Mouse (Mus musculus): ENCODE results near the gene Nme3. TPM values are rescaled to one million over a fixed set of nuclear protein-coding genes. Genes with fewer than 3 reads are reported as not detected.
"Not testable (repeated sequence)": the region's sequence is repeated elsewhere in the genome, so short reads cannot be mapped to it uniquely, and the experiment has no call there.

Gene Nme3
- polyA plus RNA-seq, 1 experiment from 2014 or later: 79.8 TPM

- H3K4me2 ChIP-seq: no peak overlapping the region
- peaks cover 66% of the 10 kb centered on the region for H3K36me3 ChIP-seq
- H3K9ac ChIP-seq: no peak overlapping the region
- H3K4me3 ChIP-seq (replicated peaks): no peak overlapping the region
- ATAC-seq (ENCODE audit: insufficient read depth, low FRiP score, low read depth): no peak
- H3K27ac ChIP-seq: no peak overlapping the region
- H3K4me1 ChIP-seq: no peaks in the 10 kb centered on the region
- no peaks in the 10 kb centered on the region for H3K9me3 ChIP-seq
- H3K27me3 ChIP-seq (replicated peaks): no peaks in the 10 kb centered on the region
Measured at GRCm38 (mm10) chr17:24913984-24914383, 17.7 kb downstream of the Nme3 start.

DNA sequence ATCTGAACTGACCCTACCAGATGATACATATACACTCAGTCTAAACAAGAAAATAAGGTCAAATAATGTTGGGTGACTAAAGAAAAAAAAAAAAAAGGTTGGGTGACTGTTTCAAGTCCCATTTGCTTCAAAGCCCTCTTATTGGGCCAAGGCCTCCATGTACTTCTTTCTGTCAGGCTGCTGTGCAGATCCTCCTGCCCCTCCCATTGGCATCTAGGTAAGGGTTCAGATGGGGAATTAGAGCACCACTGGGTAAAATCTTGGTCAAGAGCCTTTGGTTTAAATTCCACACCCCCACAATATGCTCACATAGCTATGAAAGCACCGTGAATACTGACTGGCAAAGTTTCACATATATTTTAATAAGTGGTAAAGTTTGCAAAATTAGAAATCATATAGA, 26.9 kb downstream of the Nme3 start:
- peaks cover 66% of the 10 kb centered on the region for H3K36me3 ChIP-seq
- 94% methylated on average over 1 of the region's 1 CpGs for WGBS
- no peaks in the 10 kb centered on the region for H3K27me3 ChIP-seq (replicated peaks)
- no peak for ATAC-seq (ENCODE audit: insufficient read depth, low FRiP score, low read depth)
- H3K4me2 ChIP-seq: no peak overlapping the region
- H3K27ac ChIP-seq: no peak overlapping the region
- no peaks in the 10 kb centered on the region for H3K9me3 ChIP-seq
- no peaks in the 10 kb centered on the region for H3K4me1 ChIP-seq
- H3K9ac ChIP-seq: no peak overlapping the region
- no peak overlapping the region for H3K4me3 ChIP-seq (replicated peaks)

DNA sequence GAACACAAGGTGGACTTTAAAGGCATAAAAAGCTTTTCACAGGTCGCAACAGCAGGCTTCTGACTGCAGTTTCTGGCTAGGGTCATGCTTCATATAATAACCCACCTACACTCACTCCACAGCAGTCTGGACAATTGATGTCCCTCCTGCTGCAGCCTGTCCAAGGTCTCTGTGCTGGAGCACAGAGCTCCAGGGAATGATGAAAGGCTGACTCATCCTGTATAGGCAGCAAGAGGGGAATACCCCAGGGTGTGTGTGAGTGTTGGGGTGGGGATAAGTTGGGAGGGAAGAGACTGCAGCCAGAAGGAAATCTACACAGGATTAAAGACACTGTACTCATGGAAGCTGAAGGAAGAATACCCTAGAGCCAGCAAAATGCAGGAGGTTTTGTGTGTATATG, 33.2 kb downstream of the Nme3 start:
- Histone ChIP-seq H3K27me3 (replicated peaks) (no peaks in the 10 kb centered on the region), H3K36me3 (peaks cover 22% of the 10 kb centered on the region), H3K27ac (no peak overlapping the region), H3K4me1 (0 out of 2 replicates have a peak, but pooled peaks cover under 1% of the 10 kb centered on the region), H3K4me3 (replicated peaks) (no peak overlapping the region), H3K4me2 (no peak overlapping the region), H3K9me3 (no peaks in the 10 kb centered on the region), H3K9ac (no peak overlapping the region)
- WGBS: 76% methylated on average over 1 of the region's 1 CpGs
- ATAC-seq (ENCODE audit: insufficient read depth, low FRiP score, low read depth): no peak

DNA sequence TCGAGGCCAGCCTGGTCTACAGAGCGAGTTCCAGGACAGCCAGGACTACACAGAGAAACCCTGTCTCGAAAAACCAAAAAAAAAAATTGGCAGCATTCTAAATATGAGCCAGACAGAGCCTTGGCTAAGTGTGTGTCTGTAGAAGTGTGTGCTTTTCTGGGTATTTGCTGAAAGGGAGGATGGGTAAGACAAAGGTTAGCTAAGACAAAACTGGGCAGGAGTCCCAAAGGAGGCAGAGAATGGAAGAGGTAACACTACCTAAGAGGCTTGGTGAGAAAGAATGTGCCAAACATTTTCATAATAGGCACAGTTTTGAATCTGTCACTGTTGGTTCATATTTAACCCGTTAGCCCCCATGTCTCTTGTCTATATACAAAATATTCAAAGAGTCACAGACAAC, 36.1 kb downstream of the Nme3 start:
- no peaks in the 10 kb centered on the region for H3K9me3 ChIP-seq
- peaks cover 15% of the 10 kb centered on the region for H3K4me1 ChIP-seq
- H3K36me3 ChIP-seq: 0 out of 2 replicates have a peak, but pooled peaks cover 2% of the 10 kb centered on the region
- H3K27me3 ChIP-seq (replicated peaks): no peaks in the 10 kb centered on the region
- H3K9ac ChIP-seq: no peak overlapping the region
- no peak overlapping the region for H3K4me3 ChIP-seq (replicated peaks)
- no peak for ATAC-seq (ENCODE audit: insufficient read depth, low FRiP score, low read depth)
- 91% methylated on average over 4 of the region's 4 CpGs for WGBS
- no peak overlapping the region for H3K4me2 ChIP-seq
- no peak overlapping the region for H3K27ac ChIP-seq

DNA sequence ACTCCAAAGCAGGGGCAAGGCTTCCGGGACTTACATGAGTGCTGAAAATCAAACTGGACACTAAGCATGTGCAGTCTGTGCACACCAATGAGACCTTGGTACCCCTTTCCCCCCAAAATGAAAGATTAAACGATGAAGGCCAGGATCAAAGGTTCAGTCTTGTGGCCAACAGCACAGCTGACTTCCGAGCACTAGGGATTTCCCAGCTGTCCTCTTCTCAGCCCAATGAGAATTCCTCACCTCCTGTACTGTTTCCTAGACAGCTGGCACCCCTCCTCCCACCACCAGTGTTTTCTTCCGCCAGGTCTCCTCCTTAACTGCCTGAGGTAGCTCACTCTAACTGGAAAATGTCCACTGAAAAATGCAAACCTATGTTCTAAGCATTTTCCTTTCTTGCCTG, 36.9 kb downstream of the Nme3 start:
- Histone ChIP-seq H3K4me2 (no peak overlapping the region), H3K4me3 (replicated peaks) (no peak overlapping the region), H3K27ac (no peak overlapping the region), H3K4me1 (peaks cover 15% of the 10 kb centered on the region), H3K9ac (no peak overlapping the region), H3K36me3 (no peaks in the 10 kb centered on the region), H3K27me3 (replicated peaks) (no peaks in the 10 kb centered on the region), H3K9me3 (no peaks in the 10 kb centered on the region)
- WGBS: 72% methylated on average over 4 of the region's 4 CpGs
- ATAC-seq (ENCODE audit: insufficient read depth, low FRiP score, low read depth): no peak

DNA sequence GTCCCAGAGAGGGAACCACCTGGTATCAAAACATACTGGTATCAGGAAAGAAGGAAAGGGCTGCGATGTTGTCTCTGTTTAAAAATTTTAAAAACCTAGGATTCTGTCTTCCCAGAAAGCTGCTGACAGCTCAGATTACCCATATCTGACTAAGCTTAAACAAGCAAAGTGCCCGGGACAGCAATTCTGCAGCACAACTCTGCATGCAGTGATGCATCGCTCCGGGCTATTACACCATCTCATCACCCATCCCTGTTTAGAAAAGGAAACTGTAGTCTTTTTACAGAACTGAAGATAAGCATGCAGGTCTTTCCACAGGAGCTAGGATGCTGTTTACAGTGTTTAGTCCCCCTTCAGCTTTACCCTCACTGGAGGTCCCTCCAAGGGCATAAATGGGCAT, 38.6 kb downstream of the Nme3 start:
- no peaks in the 10 kb centered on the region for H3K27me3 ChIP-seq (replicated peaks)
- no peaks in the 10 kb centered on the region for H3K9me3 ChIP-seq
- H3K9ac ChIP-seq: 0 out of 2 replicates have a peak overlapping the region, but pooled peaks have one; percentile 7
- H3K4me2 ChIP-seq: peak overlapping the region; percentile 83
- no peak for ATAC-seq (ENCODE audit: insufficient read depth, low FRiP score, low read depth)
- 64% methylated on average over 4 of the region's 4 CpGs for WGBS
- no peak overlapping the region for H3K27ac ChIP-seq
- H3K4me3 ChIP-seq (replicated peaks): peak overlapping the region; percentile 68
- no peaks in the 10 kb centered on the region for H3K36me3 ChIP-seq
- peaks cover 15% of the 10 kb centered on the region for H3K4me1 ChIP-seq

- no peak for ATAC-seq (ENCODE audit: insufficient read depth, low FRiP score, low read depth)
- peak overlapping the region; percentile 83 for H3K4me2 ChIP-seq
Measured at GRCm38 (mm10) chr17:24935666-24936065, 39.4 kb downstream of the Nme3 start.

DNA sequence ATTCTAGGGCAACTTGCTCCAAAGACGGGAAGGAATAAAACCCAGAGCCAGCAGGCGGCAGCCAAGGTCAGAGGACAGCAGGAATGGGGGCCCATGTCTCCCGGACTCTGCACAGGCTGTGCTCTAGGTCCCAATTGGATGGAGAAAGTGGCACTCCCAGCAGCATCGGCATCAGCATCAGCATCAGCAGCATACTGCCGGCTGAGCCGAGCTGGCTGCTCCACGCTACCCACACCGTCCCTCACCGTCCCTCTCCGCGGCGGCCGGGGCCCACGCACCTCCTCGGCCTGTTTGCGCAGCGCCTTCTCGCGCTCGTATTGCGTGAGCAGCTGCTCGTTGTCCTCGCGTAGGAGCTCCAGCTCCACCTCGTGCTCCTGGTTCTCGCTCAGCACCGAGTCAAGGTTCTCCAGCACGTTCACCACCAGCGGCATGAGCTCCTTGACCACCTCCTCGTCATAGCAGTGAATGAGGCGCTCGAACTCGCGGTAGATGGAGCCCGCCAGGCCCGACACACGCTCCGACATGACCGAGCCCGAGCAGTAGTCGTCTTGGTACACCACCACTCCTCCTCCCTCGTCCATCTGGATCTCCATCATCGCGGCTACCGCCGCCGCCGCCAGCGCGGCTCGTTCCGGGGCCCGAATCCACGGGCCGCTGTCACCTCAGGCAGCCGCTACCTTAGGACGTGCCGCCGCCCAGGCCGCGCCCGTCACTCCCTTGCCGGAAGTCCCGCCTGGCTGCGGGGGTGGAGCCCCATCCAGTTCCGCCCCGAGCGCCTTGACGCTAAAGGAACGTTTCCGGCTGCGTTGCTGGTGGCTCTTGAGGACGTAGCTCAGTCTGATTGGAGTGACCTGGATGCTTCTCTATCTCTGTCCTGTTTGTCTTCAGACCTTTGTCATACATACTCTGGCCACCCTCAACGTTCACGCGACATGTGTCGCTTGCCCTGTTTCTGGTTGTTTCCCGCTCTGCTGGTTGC, 40.2 kb downstream of the Nme3 start, which contains the start of gene Mapk8ip3:
Gene Mapk8ip3 (minus strand): TSS at position 719 of the 979 bp plus-strand sequence.
- H3K36me3 ChIP-seq: no peaks in the 10 kb centered on the region
- WGBS: under 1% methylated on average over 78 of the region's 78 CpGs

More at GRCm38 (mm10) chr17:24935666-24936065, 39.4 kb downstream of the Nme3 start:
- Histone ChIP-seq H3K27ac (no peak overlapping the region), H3K36me3 (no peaks in the 10 kb centered on the region), H3K9ac (peak overlapping the region; percentile 7; the same call in 1 of the 2 replicates), H3K9me3 (no peaks in the 10 kb centered on the region), H3K4me3 (replicated peaks) (peak overlapping the region; percentile 68), H3K4me1 (peaks cover 15% of the 10 kb centered on the region), H3K27me3 (replicated peaks) (no peaks in the 10 kb centered on the region)

GRCm38 (mm10) chr17:24937266-24937665, 41.0 kb downstream of the Nme3 start:
- WGBS: 46% methylated on average over 6 of the region's 6 CpGs
- Histone ChIP-seq H3K4me2 (peak overlapping the region; percentile 83), H3K4me3 (replicated peaks) (peak overlapping the region; percentile 68), H3K27ac (peak overlapping the region; percentile 79), H3K9me3 (no peaks in the 10 kb centered on the region), H3K36me3 (no peaks in the 10 kb centered on the region), H3K27me3 (replicated peaks) (no peaks in the 10 kb centered on the region), H3K9ac (peak overlapping the region; percentile 54; the same call in 1 of the 2 replicates), H3K4me1 (peaks cover 15% of the 10 kb centered on the region)
- ATAC-seq (ENCODE audit: insufficient read depth, low FRiP score, low read depth): no peak

More for the DNA sequence above, 40.2 kb downstream of the Nme3 start, which contains the start of gene Mapk8ip3:
- H3K4me2 ChIP-seq: peak within 1 kb of the TSS; percentile 83
- H3K4me1 ChIP-seq: peaks cover 15% of the 10 kb centered on the region
- H3K27me3 ChIP-seq (replicated peaks): no peaks in the 10 kb centered on the region
- no peaks in the 10 kb centered on the region for H3K9me3 ChIP-seq
- peak within 1 kb of the TSS; percentile 68 for H3K4me3 ChIP-seq (replicated peaks)
- peak; percentile 98 for ATAC-seq (ENCODE audit: insufficient read depth, low FRiP score, low read depth)
- peak within 1 kb of the TSS; percentile 54 for H3K9ac ChIP-seq
- peak within 1 kb of the TSS; percentile 79 for H3K27ac ChIP-seq

DNA sequence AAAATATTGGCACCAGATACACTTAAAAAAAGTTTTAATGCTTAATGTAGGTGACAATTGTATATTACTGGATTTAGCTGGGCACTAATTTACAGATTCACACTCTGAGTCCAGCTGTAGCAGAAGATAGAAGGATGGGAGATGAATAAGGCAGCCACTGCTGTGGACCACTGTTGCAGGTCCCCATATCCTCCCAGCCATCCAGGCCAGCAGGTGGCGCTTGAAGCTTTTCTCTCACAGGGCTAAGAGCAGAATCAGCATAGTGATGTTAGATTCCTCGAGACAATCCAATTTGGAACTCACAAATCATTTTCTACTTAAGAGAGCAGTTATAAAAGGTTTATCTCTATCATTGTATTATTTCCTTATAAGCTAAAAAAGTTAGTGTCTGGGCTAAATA, 46.2 kb downstream of the Nme3 start:
- 9% methylated on average over 2 of the region's 2 CpGs for WGBS

GRCm38 (mm10) chr17:24943036-24943435, 46.7 kb downstream of the Nme3 start:
- H3K27me3 ChIP-seq (replicated peaks): no peaks in the 10 kb centered on the region
- ATAC-seq (ENCODE audit: insufficient read depth, low FRiP score, low read depth): no peak
- H3K9me3 ChIP-seq: no peaks in the 10 kb centered on the region
- H3K27ac ChIP-seq: no peak overlapping the region
- no peak overlapping the region for H3K4me2 ChIP-seq
- peaks cover 22% of the 10 kb centered on the region for H3K36me3 ChIP-seq
- H3K4me1 ChIP-seq: no peaks in the 10 kb centered on the region
- no peak overlapping the region for H3K4me3 ChIP-seq (replicated peaks)
- WGBS: 86% methylated on average over 7 of the region's 7 CpGs
- no peak overlapping the region for H3K9ac ChIP-seq

More for the DNA sequence above, 46.2 kb downstream of the Nme3 start:
- peaks cover 17% of the 10 kb centered on the region for H3K36me3 ChIP-seq
- 0 out of 2 replicates have a peak, but pooled peaks have one; percentile 65 for ATAC-seq (ENCODE audit: insufficient read depth, low FRiP score, low read depth)
- not testable (repeated sequence) for H3K4me1 ChIP-seq; H3K4me2 ChIP-seq; H3K27me3 ChIP-seq (replicated peaks); H3K4me3 ChIP-seq (replicated peaks); H3K9ac ChIP-seq; H3K27ac ChIP-seq; H3K9me3 ChIP-seq

DNA sequence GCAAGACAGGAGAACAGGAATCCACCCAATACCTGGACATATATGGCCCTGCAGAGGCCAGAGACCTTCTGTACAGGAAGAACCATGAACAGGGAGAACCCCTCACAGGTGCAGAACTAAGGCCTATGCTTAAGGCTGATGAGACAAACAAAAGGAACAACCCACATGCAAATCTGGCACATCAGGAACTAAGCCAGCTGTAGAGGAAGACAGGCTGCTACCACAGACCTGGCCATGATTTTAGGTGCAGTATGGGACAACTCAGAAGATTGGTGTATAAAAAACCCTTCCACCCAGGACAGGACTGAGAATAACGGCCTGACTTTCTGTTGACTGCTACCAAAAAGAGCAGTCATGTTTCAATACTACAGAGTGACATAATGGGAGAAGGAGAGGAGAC, 47.3 kb downstream of the Nme3 start:
- H3K27ac ChIP-seq; H3K9ac ChIP-seq; H3K4me1 ChIP-seq; H3K9me3 ChIP-seq; H3K27me3 ChIP-seq (replicated peaks); H3K4me2 ChIP-seq; H3K4me3 ChIP-seq (replicated peaks); ATAC-seq (ENCODE audit: insufficient read depth, low FRiP score, low read depth): not testable (repeated sequence)
- 84% methylated on average over 1 of the region's 1 CpGs for WGBS
- H3K36me3 ChIP-seq: peaks cover 28% of the 10 kb centered on the region
